Mouse (Mus musculus): ENCODE results near the gene Olfr640. TPM values are rescaled to one million over a fixed set of nuclear protein-coding genes. Genes with fewer than 3 reads are reported as not detected.

Gene Olfr640
- total and polyA plus RNA-seq, 3 experiments: not detected

DNA sequence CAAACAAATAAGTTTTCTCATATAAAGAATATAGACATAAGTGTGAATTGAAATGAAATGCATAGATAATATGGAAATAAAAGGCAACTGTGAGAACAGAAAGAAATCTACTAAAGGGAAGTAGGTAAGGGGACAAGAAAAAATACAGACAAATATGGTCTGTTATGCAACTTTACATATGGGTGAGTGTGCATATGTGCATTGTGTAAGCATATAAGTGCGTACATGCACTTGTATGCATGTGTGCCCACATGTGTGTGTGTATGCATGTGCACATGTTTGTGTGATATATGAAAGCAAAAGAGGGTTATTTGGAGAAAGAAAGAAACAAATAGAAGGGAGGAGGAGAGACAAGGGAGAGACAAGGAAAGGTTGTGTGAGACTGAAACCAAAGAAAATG, 6.4 kb downstream of the Olfr640 start:
- Histone ChIP-seq H3K9me3 (replicated peaks; ENCODE audit: insufficient read depth, low read length) (no peaks in the 10 kb centered on the region), H3K79me2 (ENCODE audit: control insufficient read depth, insufficient read depth, low read length, poor library complexity) (no peaks in the 10 kb centered on the region), H3K27ac (ENCODE audit: control insufficient read depth, low read depth, low read length) (no peak overlapping the region), H3K36me3 (ENCODE audit: control insufficient read depth in 1 of 2, insufficient read depth in 2 of 2, low read length in 2 of 2) (no peaks in the 10 kb centered on the region), H3K27me3 (ENCODE audit: control insufficient read depth in 1 of 2, insufficient read depth in 2 of 2, low read length in 2 of 2) (no peaks in the 10 kb centered on the region), H3K9ac (ENCODE audit: control insufficient read depth, low read depth, low read length, poor library complexity, severe bottlenecking) (no peak overlapping the region), H3K4me1 (ENCODE audit: control insufficient read depth in 1 of 2, insufficient read depth in 2 of 2, low read length in 2 of 2) (no peaks in the 10 kb centered on the region), H3K4me3 (ENCODE audit: control insufficient read depth in 1 of 2, insufficient read depth in 1 of 2, low read depth in 2 of 2, low read length in 2 of 2) (no peak overlapping the region)
- DNase-seq (ENCODE audit: low read depth, low spot score): no peak
- TF ChIP-seq NRF1 (IDR thresholded peaks at IDR 0.05; ENCODE audit: insufficient read depth, low read depth, low read length, poor library complexity, severe bottlenecking) (no peak), ZC3H11A (IDR thresholded peaks at IDR 0.05; ENCODE audit: low read depth, low read length) (no peak), POLR2A (IDR thresholded peaks at IDR 0.05; ENCODE audit: control insufficient read depth in 1 of 2, insufficient read depth in 1 of 2, low read depth in 1 of 2, low read length in 2 of 2, poor library complexity in 1 of 2) (no peak), UBTF (IDR thresholded peaks at IDR 0.05; ENCODE audit: borderline replicate concordance, insufficient read depth, low read depth, low read length) (no peak)

DNA sequence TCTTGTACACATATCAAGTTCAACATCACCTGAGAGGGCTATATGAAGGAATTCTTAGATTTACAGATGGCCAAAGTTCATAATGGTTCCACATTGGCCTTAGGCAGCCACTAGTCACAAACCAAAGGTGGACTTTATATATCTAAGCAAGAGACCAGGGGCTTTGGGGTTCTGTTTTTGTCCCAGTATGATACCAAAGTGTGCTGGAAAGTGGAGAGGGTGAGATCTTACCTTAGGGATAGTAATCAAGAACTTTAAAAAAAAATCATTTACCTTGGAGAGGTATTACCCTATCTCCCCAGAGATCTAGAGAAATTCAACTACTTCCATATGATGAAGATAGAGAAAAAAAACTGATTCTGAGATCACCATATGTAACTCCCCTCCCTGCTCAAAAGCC, 8.2 kb downstream of the Olfr640 start, which contains the start of gene Olfr639:
Gene Olfr639, minus strand, starts transcription at position 101 of the 400 bp plus-strand sequence.
- Histone ChIP-seq H3K9me3 (replicated peaks; ENCODE audit: insufficient read depth, low read length) (no peaks in the 10 kb centered on the region), H3K27me3 (ENCODE audit: control insufficient read depth in 1 of 2, insufficient read depth in 2 of 2, low read length in 2 of 2) (no peaks in the 10 kb centered on the region), H3K79me2 (ENCODE audit: control insufficient read depth, insufficient read depth, low read length, poor library complexity) (no peaks in the 10 kb centered on the region), H3K4me3 (ENCODE audit: control insufficient read depth in 1 of 2, insufficient read depth in 1 of 2, low read depth in 2 of 2, low read length in 2 of 2) (no peak within 1 kb of the TSS), H3K9ac (ENCODE audit: control insufficient read depth, low read depth, low read length, poor library complexity, severe bottlenecking) (no peak within 1 kb of the TSS), H3K36me3 (ENCODE audit: control insufficient read depth in 1 of 2, insufficient read depth in 2 of 2, low read length in 2 of 2) (no peaks in the 10 kb centered on the region), H3K27ac (ENCODE audit: control insufficient read depth, low read depth, low read length) (no peak within 1 kb of the TSS), H3K4me1 (ENCODE audit: control insufficient read depth in 1 of 2, insufficient read depth in 2 of 2, low read length in 2 of 2) (no peaks in the 10 kb centered on the region)
- TF ChIP-seq ZC3H11A (IDR thresholded peaks at IDR 0.05; ENCODE audit: low read depth, low read length) (no peak), MXI1 (IDR thresholded peaks at IDR 0.05; ENCODE audit: low read depth, low read length) (no peak), POLR2AphosphoS5 (IDR thresholded peaks at IDR 0.05; ENCODE audit: borderline replicate concordance, low read depth, low read length) (no peak), ELF1 (IDR thresholded peaks at IDR 0.05; ENCODE audit: low read depth, low read length) (no peak), EP300 (IDR thresholded peaks at IDR 0.05; ENCODE audit: low read depth in 1 of 2, low read length in 2 of 2) (no peak), RAD21 (IDR thresholded peaks at IDR 0.05; ENCODE audit: low read depth, low read length) (no peak)
- no peak for DNase-seq (ENCODE audit: low read depth, low spot score)

DNA sequence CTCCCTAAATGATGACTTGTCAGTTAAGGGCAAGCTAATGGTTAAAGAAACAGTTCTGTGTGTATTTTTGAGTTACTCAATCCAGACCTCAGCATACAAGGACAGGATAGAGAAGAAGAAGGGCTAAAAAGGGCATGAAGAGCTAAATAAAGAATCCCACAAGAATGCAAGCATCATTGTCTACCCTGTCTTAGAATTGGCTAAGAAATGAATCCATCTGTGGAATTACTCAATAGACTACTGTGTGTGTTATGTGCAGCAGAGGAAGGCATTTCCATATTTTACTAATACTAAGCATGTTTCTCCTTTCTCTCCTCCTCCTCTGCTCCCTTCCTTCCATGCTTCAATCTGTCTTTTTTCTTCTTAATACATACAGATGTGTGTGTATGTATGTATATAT, 26.2 kb downstream of the Olfr640 start:
- no peak overlapping the region for H3K27ac ChIP-seq (ENCODE audit: control insufficient read depth, low read depth, low read length)
- no peak overlapping the region for H3K4me3 ChIP-seq (ENCODE audit: control insufficient read depth in 1 of 2, insufficient read depth in 1 of 2, low read depth in 2 of 2, low read length in 2 of 2)
- H3K27me3 ChIP-seq (ENCODE audit: control insufficient read depth in 1 of 2, insufficient read depth in 2 of 2, low read length in 2 of 2): no peaks in the 10 kb centered on the region
- no peak for DNase-seq (ENCODE audit: low read depth, low spot score)
- TF ChIP-seq USF2 (IDR thresholded peaks at IDR 0.05; ENCODE audit: borderline replicate concordance in 1 of 2, insufficient read depth in 1 of 2, low read depth in 1 of 2, low read length in 2 of 2): no peak
- no peak for TF ChIP-seq ZC3H11A (IDR thresholded peaks at IDR 0.05; ENCODE audit: low read depth, low read length)
- TF ChIP-seq MXI1 (IDR thresholded peaks at IDR 0.05; ENCODE audit: low read depth, low read length): no peak
- no peaks in the 10 kb centered on the region for H3K4me1 ChIP-seq (ENCODE audit: control insufficient read depth in 1 of 2, insufficient read depth in 2 of 2, low read length in 2 of 2)
- H3K9ac ChIP-seq (ENCODE audit: control insufficient read depth, low read depth, low read length, poor library complexity, severe bottlenecking): no peak overlapping the region
- no peaks in the 10 kb centered on the region for H3K9me3 ChIP-seq (replicated peaks; ENCODE audit: insufficient read depth, low read length)
- H3K36me3 ChIP-seq (ENCODE audit: control insufficient read depth in 1 of 2, insufficient read depth in 2 of 2, low read length in 2 of 2): no peaks in the 10 kb centered on the region
- no peaks in the 10 kb centered on the region for H3K79me2 ChIP-seq (ENCODE audit: control insufficient read depth, insufficient read depth, low read length, poor library complexity)
